8 mouse cellular contexts compared by ENCODE assay signal in genomic region chr1:157449532-157449931, GRCm38 (mm10). TPM values are rescaled to one million over a fixed set of nuclear protein-coding genes. Genes with fewer than 3 reads are reported as not detected.
DNase-seq lines count a peak whose midpoint lies in the region; ATAC-seq lines count a peak whose summit lies in the region.

No protein-coding gene starts in this region.

- 2% methylated on average over 10 of the region's 10 CpGs for WGBS in forebrain, embryonic 11.5 days
- WGBS in hindbrain, embryonic 15.5 days: 15% methylated on average over 10 of the region's 10 CpGs
- WGBS in midbrain, embryonic 10.5 days: 4% methylated on average over 10 of the region's 10 CpGs

- H3K36me3 ChIP-seq in forebrain, embryonic 11.5 days (ENCODE audit: control insufficient read depth, insufficient read depth, low read length): no peaks in the 10 kb centered on the region
- H3K36me3 ChIP-seq in hindbrain, embryonic 15.5 days: no peaks in the 10 kb centered on the region
- H3K36me3 ChIP-seq in midbrain, embryonic 10.5 days: no peaks in the 10 kb centered on the region

- no peak for ATAC-seq in forebrain, embryonic 11.5 days (replicated peaks; ENCODE audit: low FRiP score)
- no peak for ATAC-seq in hindbrain, embryonic 15.5 days (ENCODE audit: low FRiP score, low read depth)
- ATAC-seq in cerebellum, adult (ENCODE audit: insufficient number of reproducible peaks, low FRiP score, low TSS enrichment): no peak

- no peak overlapping the region for H3K4me3 ChIP-seq in forebrain, embryonic 11.5 days (ENCODE audit: low read depth, low read length)
- peak overlapping the region; percentile 16; the same call in 1 of the 2 replicates for H3K4me3 ChIP-seq in hindbrain, embryonic 15.5 days
- H3K4me3 ChIP-seq in midbrain, embryonic 10.5 days: peak overlapping the region; percentile 41

- H3K9me3 ChIP-seq in forebrain, embryonic 11.5 days (ENCODE audit: control insufficient read depth, low read length): no peaks in the 10 kb centered on the region
- no peaks in the 10 kb centered on the region for H3K9me3 ChIP-seq in hindbrain, embryonic 15.5 days
- H3K9me3 ChIP-seq in midbrain, embryonic 10.5 days (replicated peaks): no peaks in the 10 kb centered on the region

- peaks cover 24% of the 10 kb centered on the region for H3K4me1 ChIP-seq in forebrain, embryonic 11.5 days (replicated peaks; ENCODE audit: control insufficient read depth, insufficient read depth, low read length)
- H3K4me1 ChIP-seq in hindbrain, embryonic 15.5 days (replicated peaks): peaks cover 22% of the 10 kb centered on the region
- peaks cover 69% of the 10 kb centered on the region for H3K4me1 ChIP-seq in midbrain, embryonic 10.5 days

- intact Hi-C loops in left cerebral cortex, postnatal 10 days (cut with DNase I): loop anchor here (5.0 to 10.0 kb wide), 2 partner anchors 88 to 155 kb away; no protein-coding TSS in a partner anchor

- no peak overlapping the region for H3K27ac ChIP-seq in forebrain, embryonic 11.5 days (ENCODE audit: low read depth, low read length)
- no peak overlapping the region for H3K27ac ChIP-seq in hindbrain, embryonic 15.5 days (replicated peaks)
- peak overlapping the region; percentile 34 for H3K27ac ChIP-seq in midbrain, embryonic 10.5 days (replicated peaks)

- peak overlapping the region; percentile 35; the same call in 1 of the 2 replicates for H3K9ac ChIP-seq in forebrain, embryonic 11.5 days (ENCODE audit: low read length)
- no peak overlapping the region for H3K9ac ChIP-seq in hindbrain, embryonic 15.5 days

- DNase-seq in embryo, embryonic 10 days (ENCODE audit: low spot score): peak; percentile 27
- DNase-seq in embryo, embryonic 11 days: no peak
- peak; percentile 54 for DNase-seq in forebrain, embryonic 11.5 days (ENCODE audit: low spot score)
- DNase-seq in midbrain, embryonic 10.5 days (ENCODE audit: low spot score): peak; percentile 31
- no peak for DNase-seq in left cerebral cortex, postnatal 10 days (ENCODE audit: extremely low spot score in 1 of 2, low spot score in 2 of 2)
- no peak for DNase-seq in B cell, adult 2 months

- peak overlapping the region; percentile 44; the same call in 1 of the 2 replicates for H3K4me2 ChIP-seq in forebrain, embryonic 11.5 days (ENCODE audit: low read depth, low read length, severe bottlenecking)
- peak overlapping the region; percentile 51 for H3K4me2 ChIP-seq in hindbrain, embryonic 15.5 days

- H3K27me3 ChIP-seq in forebrain, embryonic 11.5 days (ENCODE audit: control insufficient read depth, insufficient read depth, low read length): no peaks in the 10 kb centered on the region; the same call in 1 of the 2 replicates
- no peaks in the 10 kb centered on the region for H3K27me3 ChIP-seq in hindbrain, embryonic 15.5 days
- peaks cover 70% of the 10 kb centered on the region for H3K27me3 ChIP-seq in midbrain, embryonic 10.5 days (ENCODE audit: low read depth, poor library complexity, severe bottlenecking)

RNA-seq across cellular contexts. Expression of gene Cryzl2, which starts 8.8 kb away (rescaled TPM):
- 8.4 and 9.4 TPM in 2 replicates for polyA plus RNA-seq in forebrain, embryonic 11.5 days (2014; fragmentation: Nextera tagmentation; extraction: Ambion mirVana)
- 6.8 and 8.6 TPM in 2 replicates for polyA plus RNA-seq in hindbrain, embryonic 15.5 days (2015; fragmentation: Nextera tagmentation; extraction: Ambion mirVana)
- polyA plus RNA-seq in midbrain, embryonic 10.5 days (2016; fragmentation: Nextera tagmentation; extraction: Ambion mirVana): 6.4 and 7.3 TPM in 2 replicates
- total RNA-seq in left cerebral cortex, postnatal 10 days (2021): 1 to 10 TPM; 3.3 to 3.9 TPM

RNA-seq across cellular contexts. Expression of gene Rasal2, which starts 37.1 kb away (rescaled TPM):
- polyA plus RNA-seq in forebrain, embryonic 11.5 days (2014; fragmentation: Nextera tagmentation; extraction: Ambion mirVana): 15.4 and 19.4 TPM in 2 replicates
- polyA plus RNA-seq in hindbrain, embryonic 15.5 days (2015; fragmentation: Nextera tagmentation; extraction: Ambion mirVana): 41.2 and 42.4 TPM in 2 replicates
- 8.8 and 16.5 TPM in 2 replicates for polyA plus RNA-seq in midbrain, embryonic 10.5 days (2016; fragmentation: Nextera tagmentation; extraction: Ambion mirVana)
- total RNA-seq in left cerebral cortex, postnatal 10 days (2021): 10 to 100 TPM; 55.1 to 56.2 TPM

RNA-seq across cellular contexts. Expression of gene Sec16b, which starts 57.0 kb away (rescaled TPM):
- 0.68 and 0.91 TPM in 2 replicates for polyA plus RNA-seq in forebrain, embryonic 11.5 days (2014; fragmentation: Nextera tagmentation; extraction: Ambion mirVana)
- 0.33 and 0.43 TPM in 2 replicates for polyA plus RNA-seq in hindbrain, embryonic 15.5 days (2015; fragmentation: Nextera tagmentation; extraction: Ambion mirVana)
- polyA plus RNA-seq in midbrain, embryonic 10.5 days (2016; fragmentation: Nextera tagmentation; extraction: Ambion mirVana): 0.49 and 0.63 TPM in 2 replicates
- total RNA-seq in left cerebral cortex, postnatal 10 days (2021): under 1 TPM; 0.53 to 0.81 TPM

Comparison
In these comparisons a context has a peak if more than half of its experiments do, and no peak if none do; other contexts are left out.
1. DNase-seq: peak in embryo, embryonic 10 days (single experiment), forebrain, embryonic 11.5 days (single experiment) and midbrain, embryonic 10.5 days (single experiment); none in embryo, embryonic 11 days (single experiment), left cerebral cortex, postnatal 10 days (0 of 2) and B cell, adult 2 months (0 of 2).